Mouse (Mus musculus) thymus, adult 2 months (tissue): ENCODE results near the gene Hist1h4d. TPM values are rescaled to one million over a fixed set of nuclear protein-coding genes. Genes with fewer than 3 reads are reported as not detected.

Experiments used
- DNase-seq: peaks from one replicate; pipeline ENCODE4 v3.0.0; 2021
- H3K27ac ChIP-seq: fragments of 200-500 bp; 2 replicates; pipeline ENCODE4 v1.5.1; 2012; ENCODE audit warnings: low read length, control low read depth; ENCODE audit not compliant: control insufficient read depth, insufficient read depth
- H3K27me3 ChIP-seq: fragments of 200-500 bp; 2 replicates; pipeline ENCODE4 v1.6.1; 2012; ENCODE audit warnings: mild to moderate bottlenecking, low read length, moderate library complexity, mixed read lengths; ENCODE audit not compliant: control insufficient read depth, insufficient read depth
- H3K36me3 ChIP-seq: fragments of 200-500 bp; 2 replicates; pipeline ENCODE4 v1.6.1; 2012; ENCODE audit warnings: mild to moderate bottlenecking, low read length, moderate library complexity; ENCODE audit not compliant: control insufficient read depth, insufficient read depth
- H3K4me1 ChIP-seq: fragments of 200-500 bp; replicated peaks from 2 replicates; pipeline ENCODE4 v1.6.1; 2012; ENCODE audit warnings: low read length; ENCODE audit not compliant: control insufficient read depth, insufficient read depth
- H3K4me3 ChIP-seq: fragments of 200-500 bp; 2 replicates; pipeline ENCODE4 v1.5.1; 2012; ENCODE audit warnings: mild to moderate bottlenecking, low read length, control low read depth, moderate library complexity; ENCODE audit not compliant: control insufficient read depth, insufficient read depth
- CTCF ChIP-seq: fragments of 200-500 bp; IDR thresholded peaks from 2 replicates; pipeline ENCODE4 v1.5.1; 2012; ENCODE audit warnings: mild to moderate bottlenecking, control low read depth, low read length, moderate library complexity, borderline replicate concordance; ENCODE audit not compliant: control insufficient read depth, poor library complexity, insufficient read depth; ENCODE audit errors: extremely low read depth
- POLR2A ChIP-seq: fragments of 200-500 bp; IDR thresholded peaks from 2 replicates; pipeline ENCODE4 v1.6.1; 2012; ENCODE audit warnings: mild to moderate bottlenecking, low read length, control low read depth, moderate library complexity; ENCODE audit not compliant: control insufficient read depth, poor library complexity, insufficient read depth; ENCODE audit errors: extremely low read depth
- WGBS: fragments of 180-500 bp; shearing (Covaris S2); methylation state at CpG from one replicate; pipeline ENCODE4 v1.1.7; 2018; 5-methylcytosine and 5-hydroxymethylcytosine counted together
- polyA plus RNA-seq: library from polyadenylated mRNA; depleted of rRNA; stranded (reverse); fragments of >200 nt; gene quantifications from 2 replicates; pipeline ENCODE4 v1.2.3, GENCODE M21; 2012

The Hist1h4d gene
- polyA plus RNA-seq, 1 experiment: 115 TPM

DNA sequence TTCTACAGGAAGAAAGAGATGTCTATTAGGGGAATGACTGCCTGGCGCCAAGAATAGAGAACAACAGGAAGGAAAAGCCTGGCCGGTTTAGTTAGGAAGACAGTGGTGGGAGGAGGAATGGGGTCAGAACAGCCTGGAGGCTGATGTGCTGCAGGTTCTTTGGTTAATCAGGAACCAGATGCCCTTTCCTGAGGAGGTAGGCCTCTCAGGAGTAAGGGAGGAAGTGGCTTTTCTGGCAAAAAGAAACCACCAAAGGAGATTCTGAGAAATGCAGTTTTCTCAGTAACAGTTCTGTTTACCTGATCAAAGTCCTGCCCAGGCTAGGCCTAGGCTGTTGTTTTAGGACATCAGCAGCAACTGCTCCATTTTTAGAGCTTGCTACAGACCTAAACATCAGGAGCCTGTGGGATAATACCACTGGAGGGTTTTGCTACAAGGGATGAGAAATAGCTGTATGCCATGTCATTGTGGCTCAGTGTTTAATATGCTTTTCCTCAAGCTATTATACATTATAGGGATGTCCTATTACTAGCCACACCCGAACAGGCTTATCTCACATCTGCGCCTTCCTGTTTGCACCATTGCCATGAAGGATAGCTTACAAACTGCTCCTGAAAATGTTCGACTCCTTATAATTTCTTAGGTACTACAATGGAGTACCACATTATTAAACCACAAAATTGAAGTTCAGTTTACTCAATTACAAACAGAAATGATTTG is 11.8 kb downstream of the Hist1h4d start:
- TF ChIP-seq CTCF: no peak
- TF ChIP-seq POLR2A: no peak
- H3K27me3 ChIP-seq: no peaks in the 10 kb centered on the region
- H3K36me3 ChIP-seq: no peaks in the 10 kb centered on the region
- H3K4me3 ChIP-seq: no peak overlapping the region
- H3K4me1 ChIP-seq: peaks cover 2% of the 10 kb centered on the region
- DNase-seq: no peak
- whole genome bisulfite sequencing: 12% methylated on average over 5 of the region's 5 CpGs
- H3K27ac ChIP-seq: no peak overlapping the region

DNA sequence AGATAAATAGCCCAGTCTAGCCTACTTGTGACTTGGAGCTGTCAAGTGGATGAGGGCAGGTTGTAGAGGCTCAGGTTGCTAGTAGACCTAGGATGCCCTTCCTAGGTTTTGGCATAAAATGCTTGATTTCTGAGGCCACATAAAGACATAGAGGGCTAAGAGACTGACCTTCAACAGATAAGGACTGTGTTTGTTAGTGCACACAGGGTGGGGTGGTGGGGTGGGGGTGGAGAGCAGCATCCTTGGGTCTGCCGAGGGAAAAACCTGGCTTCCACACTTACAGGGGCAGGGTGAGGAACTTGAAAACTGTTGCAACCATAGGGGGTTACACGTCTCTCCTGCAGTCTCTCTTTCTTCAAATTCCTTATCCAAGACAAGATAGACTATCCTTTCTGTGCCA is 13.8 kb downstream of the Hist1h4d start:
- H3K4me3 ChIP-seq: no peak overlapping the region
- no peak for DNase-seq
- no peaks in the 10 kb centered on the region for H3K36me3 ChIP-seq
- TF ChIP-seq POLR2A: no peak
- no peak for TF ChIP-seq CTCF
- peaks cover 2% of the 10 kb centered on the region for H3K4me1 ChIP-seq
- H3K27ac ChIP-seq: no peak overlapping the region
- H3K27me3 ChIP-seq: no peaks in the 10 kb centered on the region
- WGBS: 90% methylated on average over 2 of the region's 2 CpGs

DNA sequence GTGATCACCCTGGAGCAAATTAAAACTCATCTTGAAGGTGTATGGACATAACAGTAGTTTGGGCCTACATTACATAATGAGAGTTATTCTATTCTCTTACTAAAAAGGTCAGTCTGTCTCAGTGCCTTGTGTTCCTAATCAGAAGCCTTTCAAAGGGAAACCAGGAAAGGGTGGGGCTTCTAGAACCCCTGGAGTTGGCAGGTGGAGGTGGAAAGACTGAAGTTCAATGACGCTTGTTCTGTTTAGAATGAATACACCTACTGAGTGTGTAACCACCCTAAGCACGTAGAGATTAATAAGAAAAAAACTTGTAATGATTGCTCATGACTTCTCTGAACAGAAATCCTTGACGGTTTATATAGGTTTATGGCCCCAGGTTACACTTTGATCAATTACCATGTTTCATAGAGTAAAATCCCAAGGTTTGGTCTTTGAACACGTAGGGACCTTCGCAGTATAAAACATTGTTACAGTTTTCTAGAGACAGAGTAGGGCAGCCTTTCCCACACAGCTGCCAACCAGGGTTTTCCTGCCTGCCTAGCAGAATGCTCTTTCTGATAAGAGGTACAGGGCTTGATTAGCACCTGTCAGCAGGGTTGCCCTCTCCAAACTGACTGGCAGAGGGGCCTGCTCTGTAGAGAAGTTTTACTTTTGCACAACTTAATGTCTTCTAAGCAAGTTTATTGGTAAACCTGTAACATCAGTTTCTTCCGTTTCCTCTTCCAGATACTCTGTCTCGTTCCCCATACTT is 14.4 kb downstream of the Hist1h4d start:
- no peaks in the 10 kb centered on the region for H3K36me3 ChIP-seq
- H3K27me3 ChIP-seq: no peaks in the 10 kb centered on the region
- DNase-seq: no peak
- H3K27ac ChIP-seq: no peak overlapping the region
- peaks cover 2% of the 10 kb centered on the region for H3K4me1 ChIP-seq
- WGBS: 79% methylated on average over 7 of the region's 7 CpGs
- no peak overlapping the region for H3K4me3 ChIP-seq
- TF ChIP-seq CTCF (no peak), POLR2A (no peak)

DNA sequence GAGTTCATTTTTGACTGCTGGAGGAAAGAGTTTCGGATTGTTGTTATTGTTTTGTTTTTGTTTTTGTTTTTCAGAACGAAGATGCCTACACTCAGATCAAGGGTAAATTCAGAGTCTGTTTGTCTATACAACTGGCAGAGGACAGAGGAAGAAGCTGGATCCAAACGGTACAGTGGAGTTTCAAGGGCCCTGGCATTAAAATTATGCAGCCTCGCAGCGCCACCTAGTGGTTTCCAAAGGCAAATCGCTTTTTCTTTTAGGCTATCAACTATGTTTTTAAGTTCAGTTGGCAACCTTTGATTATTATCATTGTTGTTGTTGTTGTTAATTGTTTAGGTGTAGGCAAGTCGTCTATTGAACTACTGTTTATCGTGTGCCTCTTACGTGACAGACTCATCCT is 16.6 kb downstream of the Hist1h4d start:
- no peak overlapping the region for H3K4me3 ChIP-seq
- peaks cover 2% of the 10 kb centered on the region for H3K4me1 ChIP-seq
- TF ChIP-seq POLR2A (no peak), CTCF (no peak)
- no peaks in the 10 kb centered on the region for H3K36me3 ChIP-seq
- 10% methylated on average over 9 of the region's 9 CpGs for WGBS
- H3K27ac ChIP-seq: no peak overlapping the region
- H3K27me3 ChIP-seq: no peaks in the 10 kb centered on the region
- peak; percentile 80 for DNase-seq

DNA sequence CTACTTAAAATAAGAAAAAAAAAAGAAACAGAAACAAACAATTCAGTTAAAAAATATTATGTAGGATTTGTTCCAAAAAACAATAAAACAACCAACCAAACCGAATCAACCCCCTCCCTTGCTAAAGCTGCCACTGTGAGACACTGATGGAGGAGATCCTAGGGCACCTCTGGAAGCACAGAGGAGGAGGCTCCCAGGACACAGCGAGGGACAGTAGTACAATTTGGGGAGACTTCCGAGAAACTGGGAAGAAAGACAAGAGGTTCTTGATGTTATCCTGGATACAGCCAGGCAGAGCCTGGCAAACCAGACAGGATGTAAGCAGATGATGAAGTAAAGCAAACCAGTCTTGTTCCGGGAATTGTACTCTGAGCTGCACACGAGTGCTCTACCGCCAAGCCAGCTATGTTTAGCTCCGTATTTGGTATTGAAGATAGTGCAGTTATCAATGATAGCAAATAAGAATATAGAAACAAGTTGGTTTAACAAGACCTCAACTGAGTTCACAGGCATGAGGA is 21.8 kb downstream of the Hist1h4d start:
- 91% methylated on average over 7 of the region's 7 CpGs for WGBS
- TF ChIP-seq CTCF (no peak), POLR2A (no peak)
- DNase-seq: no peak

DNA sequence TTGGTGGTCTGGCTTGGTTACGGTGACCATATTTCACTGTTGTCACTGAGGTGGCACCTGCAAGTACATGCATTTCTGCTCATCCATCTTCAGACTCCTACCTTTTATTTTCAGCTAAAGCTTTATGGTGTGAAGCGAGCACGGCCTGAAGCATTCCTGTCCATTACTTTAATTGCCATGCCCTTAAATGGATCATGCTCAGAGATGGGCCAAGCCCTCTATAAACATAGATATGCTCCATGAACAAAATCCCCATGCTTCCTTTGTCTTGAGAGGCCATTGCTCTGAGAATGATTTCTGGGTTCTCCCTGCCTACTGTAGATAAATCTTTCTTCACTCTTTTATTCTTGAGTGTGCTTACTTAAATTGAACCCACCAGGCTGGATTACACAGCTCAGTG is 23.1 kb downstream of the Hist1h4d start:
- H3K4me3 ChIP-seq: no peak overlapping the region
- H3K27ac ChIP-seq: no peak overlapping the region
- no peak for TF ChIP-seq CTCF
- no peak for TF ChIP-seq POLR2A
- H3K27me3 ChIP-seq: no peaks in the 10 kb centered on the region
- DNase-seq: no peak
- no peaks in the 10 kb centered on the region for H3K36me3 ChIP-seq
- H3K4me1 ChIP-seq: no peaks in the 10 kb centered on the region
- 97% methylated on average over 3 of the region's 3 CpGs for WGBS

More for the DNA sequence above, 21.8 kb downstream of the Hist1h4d start:
- H3K27ac ChIP-seq: no peak overlapping the region
- H3K36me3 ChIP-seq: no peaks in the 10 kb centered on the region
- H3K4me1 ChIP-seq: no peaks in the 10 kb centered on the region
- no peaks in the 10 kb centered on the region for H3K27me3 ChIP-seq
- H3K4me3 ChIP-seq: no peak overlapping the region
